Comparison of ENCODE assay signal across 8 mouse cellular contexts in the genomic region with DNA sequence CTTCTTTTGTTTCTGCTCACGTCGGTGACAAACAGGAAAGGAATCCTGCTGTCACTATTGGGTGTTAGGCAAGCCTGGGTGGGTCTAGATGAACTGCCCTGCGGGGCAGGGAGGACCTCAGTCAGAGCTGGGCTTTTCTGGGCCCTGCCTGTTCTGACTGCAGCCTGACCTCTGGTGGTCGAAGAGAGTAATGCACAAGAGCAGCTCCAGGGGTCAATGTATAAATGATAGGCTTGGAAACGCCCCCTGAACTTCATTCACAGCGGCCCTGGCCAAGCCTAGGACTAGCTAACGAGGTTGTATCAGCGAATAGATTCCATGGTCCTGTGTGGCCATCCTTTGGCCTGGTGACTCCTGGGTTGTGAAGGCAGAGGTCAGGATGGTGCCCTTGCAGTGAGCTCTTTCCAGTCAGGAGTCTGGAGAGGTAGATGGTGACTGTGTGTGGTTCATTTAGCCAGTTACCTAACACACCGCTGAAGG. TPM values are rescaled to one million over a fixed set of nuclear protein-coding genes. Genes with fewer than 3 reads are reported as not detected.
A peak's percentile ranks its signal among the peaks of the same experiment; 100 is the strongest.
DNase-seq lines count a peak whose midpoint lies in the region; ATAC-seq and TF ChIP-seq lines count a peak whose summit lies in the region.

No protein-coding gene starts in this region.

- H3K4me1 ChIP-seq in embryonic facial prominence, embryonic 12.5 days, result no peaks in the 10 kb centered on the region; the same call in 1 of the 2 replicates
- peaks cover 5% of the 10 kb centered on the region for H3K4me1 ChIP-seq in heart, adult 2 months (ENCODE audit: control insufficient read depth, insufficient read depth, low read length)
- no peaks in the 10 kb centered on the region for H3K4me1 ChIP-seq in kidney, adult 2 months (ENCODE audit: control insufficient read depth, insufficient read depth, low read length)
- H3K4me1 ChIP-seq in limb, embryonic 13.5 days, result peaks cover 24% of the 10 kb centered on the region; the same call in 1 of the 2 replicates
- peaks cover 12% of the 10 kb centered on the region; the same call in 1 of the 2 replicates for H3K4me1 ChIP-seq in midbrain, embryonic 15.5 days

- 12% methylated on average over 9 of the region's 9 CpGs for WGBS in embryonic facial prominence, embryonic 12.5 days
- WGBS in heart, adult 2 months, result 9% methylated on average over 9 of the region's 9 CpGs
- 9% methylated on average over 9 of the region's 9 CpGs for WGBS in kidney, adult 2 months
- 9% methylated on average over 9 of the region's 9 CpGs for WGBS in limb, embryonic 13.5 days
- 10% methylated on average over 9 of the region's 9 CpGs for WGBS in midbrain, embryonic 15.5 days

- no peak; the same call in none of the 2 replicates for TF ChIP-seq CTCF in heart, adult 2 months (IDR thresholded peaks at IDR 0.05)
- TF ChIP-seq CTCF in kidney, adult 2 months (conservative IDR thresholded peaks at IDR 0.05; ENCODE audit: insufficient read depth, insufficient read length, low read depth, low read length), result peak; percentile 77

- no peak for TF ChIP-seq POLR2A in heart, adult 2 months (IDR thresholded peaks at IDR 0.05; ENCODE audit: insufficient read depth, low read depth, low read length)
- TF ChIP-seq POLR2A in kidney, adult 2 months (IDR thresholded peaks at IDR 0.05; ENCODE audit: low read depth, low read length), result no peak

- H3K36me3 ChIP-seq in embryonic facial prominence, embryonic 12.5 days, result no peaks in the 10 kb centered on the region
- H3K36me3 ChIP-seq in heart, adult 2 months (ENCODE audit: control insufficient read depth, insufficient read depth, low read length), result no peaks in the 10 kb centered on the region
- H3K36me3 ChIP-seq in kidney, adult 2 months (ENCODE audit: control insufficient read depth, insufficient read depth, low read length), result no peaks in the 10 kb centered on the region
- H3K36me3 ChIP-seq in limb, embryonic 13.5 days, result no peaks in the 10 kb centered on the region
- no peaks in the 10 kb centered on the region for H3K36me3 ChIP-seq in midbrain, embryonic 15.5 days (replicated peaks)

- H3K4me3 ChIP-seq in embryonic facial prominence, embryonic 12.5 days, result no peak overlapping the region
- H3K4me3 ChIP-seq in heart, adult 2 months, result no peak overlapping the region
- no peak overlapping the region for H3K4me3 ChIP-seq in kidney, adult 2 months (ENCODE audit: insufficient read depth, low read depth, low read length)
- H3K4me3 ChIP-seq in limb, embryonic 13.5 days, result no peak overlapping the region
- no peak overlapping the region for H3K4me3 ChIP-seq in midbrain, embryonic 15.5 days

- H3K27me3 ChIP-seq in embryonic facial prominence, embryonic 12.5 days, result no peaks in the 10 kb centered on the region
- no peaks in the 10 kb centered on the region for H3K27me3 ChIP-seq in heart, adult 2 months (ENCODE audit: control insufficient read depth, insufficient read depth, low read length)
- H3K27me3 ChIP-seq in kidney, adult 2 months (replicated peaks; ENCODE audit: control insufficient read depth, insufficient read depth, low read length), result no peaks in the 10 kb centered on the region
- 0 out of 2 replicates have a peak, but pooled peaks cover 3% of the 10 kb centered on the region for H3K27me3 ChIP-seq in limb, embryonic 13.5 days
- H3K27me3 ChIP-seq in midbrain, embryonic 15.5 days (replicated peaks), result no peaks in the 10 kb centered on the region

- DNase-seq in 416B (ENCODE audit: low read depth), result peak; percentile 75
- DNase-seq in adrenal gland, postnatal 36 days, result peak; percentile 82 to 85
- DNase-seq in heart, adult 2 months, result peak; percentile 82 to 85
- DNase-seq in kidney, adult 2 months, result peak; percentile 75
- DNase-seq in spleen, adult 12 weeks (ENCODE audit: low spot score), result peak; percentile 50

- H3K27ac ChIP-seq in embryonic facial prominence, embryonic 12.5 days, result no peak overlapping the region
- peak overlapping the region; percentile 13; the same call in 1 of the 2 replicates for H3K27ac ChIP-seq in heart, adult 2 months
- H3K27ac ChIP-seq in kidney, adult 2 months (ENCODE audit: insufficient read depth, low read depth, low read length), result no peak overlapping the region
- no peak overlapping the region for H3K27ac ChIP-seq in limb, embryonic 13.5 days
- no peak overlapping the region for H3K27ac ChIP-seq in midbrain, embryonic 15.5 days

- no peak overlapping the region for H3K4me2 ChIP-seq in embryonic facial prominence, embryonic 12.5 days (replicated peaks)
- H3K4me2 ChIP-seq in limb, embryonic 13.5 days (replicated peaks), result no peak overlapping the region
- no peak overlapping the region for H3K4me2 ChIP-seq in midbrain, embryonic 15.5 days

- 0 out of 2 replicates have a peak, but pooled peaks have one; percentile 53 for TF ChIP-seq EP300 in heart, adult 2 months (IDR thresholded peaks at IDR 0.05; ENCODE audit: insufficient read depth, low read depth, low read length)

- no peak overlapping the region for H3K9ac ChIP-seq in embryonic facial prominence, embryonic 12.5 days
- no peak overlapping the region for H3K9ac ChIP-seq in heart, adult 2 months (ENCODE audit: low read depth, low read length)
- no peak overlapping the region for H3K9ac ChIP-seq in limb, embryonic 13.5 days
- no peak overlapping the region for H3K9ac ChIP-seq in midbrain, embryonic 15.5 days

- peak; percentile 57 for ATAC-seq in embryonic facial prominence, embryonic 12.5 days (ENCODE audit: insufficient number of reproducible peaks, insufficient read depth, low FRiP score, low TSS enrichment)
- peak; percentile 46; the same call in 1 of the 2 replicates for ATAC-seq in limb, embryonic 13.5 days (ENCODE audit: low FRiP score, low read depth)
- ATAC-seq in midbrain, embryonic 15.5 days (replicated peaks), result peak; percentile 58

- H3K9me3 ChIP-seq in embryonic facial prominence, embryonic 12.5 days, result no peaks in the 10 kb centered on the region
- peaks cover 5% of the 10 kb centered on the region for H3K9me3 ChIP-seq in limb, embryonic 13.5 days
- H3K9me3 ChIP-seq in midbrain, embryonic 15.5 days, result no peaks in the 10 kb centered on the region

- intact Hi-C loops in heart, adult 2 months (cut with DNase I), result loop anchor here (5.0 to 10.0 kb wide), 2 partner anchors 353 to 675 kb away; a partner anchor contains a TSS

- H3K79me2 ChIP-seq in heart, adult 2 months (replicated peaks; ENCODE audit: control insufficient read depth, insufficient read depth, low read length), result no peaks in the 10 kb centered on the region

RNA-seq across cellular contexts. Expression of a gene that starts 27.4 kb away (rescaled TPM):
- total RNA-seq in adrenal gland, postnatal 36 days (2021), result 100 to 1,000 TPM; 205 to 206 TPM
- 224 and 237 TPM in 2 replicates for polyA plus RNA-seq in embryonic facial prominence, embryonic 12.5 days (2016; fragmentation: Nextera tagmentation; extraction: Ambion mirVana)
- total RNA-seq in heart, adult 2 months (2021), result 100 to 1,000 TPM; 111 to 134 TPM
- polyA plus RNA-seq in heart, adult 2 months (2012; rRNA removed), result 30.0 and 66.9 TPM in 2 replicates
- 31.9 and 44.6 TPM in 2 replicates for polyA plus RNA-seq in kidney, adult 2 months (2012; rRNA removed)
- 244 and 273 TPM in 2 replicates for polyA plus RNA-seq in limb, embryonic 13.5 days (2015; fragmentation: Nextera tagmentation; extraction: Ambion mirVana)
- polyA plus RNA-seq in midbrain, embryonic 15.5 days (2015; fragmentation: Nextera tagmentation; extraction: Ambion mirVana), result 180 and 195 TPM in 2 replicates
